Mouse (Mus musculus) CH12F3 (cell line): ENCODE measurements around the gene Xkr7.

Source experiments
- in situ Hi-C: fragments of 300-500 bp; cut with MboI; formaldehyde crosslinking; loops from 2 replicates; pipeline ENCODE4 v1.14.3; 2020; ENCODE audit warnings: low sequenced_read_pairs

Gene Xkr7

GRCm38 (mm10) chr2:153066991-153067390 lies 35.3 kb downstream of the Xkr7 start:
- in situ Hi-C loops: no loop called here

GRCm38 (mm10) chr2:153070762-153071490 lies 39.3 kb downstream of the Xkr7 start:
- in situ Hi-C loops: no loop called here

GRCm38 (mm10) chr2:153071491-153072184 lies 40.0 kb downstream of the Xkr7 start:
- in situ Hi-C loops: no loop called here

- in situ Hi-C loops: no loop called here
Measured at GRCm38 (mm10) chr2:153074651-153075050, 43.0 kb downstream of the Xkr7 start.

DNA sequence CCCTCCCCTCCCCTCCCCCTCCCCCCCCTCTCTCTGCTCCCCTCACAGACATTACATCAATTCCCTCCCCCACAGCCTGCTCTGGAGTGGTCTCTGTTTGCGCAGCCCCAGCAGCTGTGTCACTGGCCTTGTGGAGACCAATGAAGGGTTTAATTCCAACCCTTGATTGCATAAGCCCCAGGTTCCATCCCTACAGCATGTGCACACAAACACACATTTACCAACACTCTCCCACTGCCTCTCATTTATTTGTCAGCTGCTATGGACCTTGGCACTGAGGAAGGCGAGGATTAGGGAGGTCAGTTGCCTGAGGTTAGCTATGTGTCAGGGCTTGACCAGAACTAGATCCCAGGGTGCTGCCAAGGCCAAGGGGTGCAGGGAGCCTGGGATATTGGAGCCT lies 44.3 kb downstream of the Xkr7 start:
- in situ Hi-C loops: no loop called here

- in situ Hi-C loops: no loop called here
Measured at GRCm38 (mm10) chr2:153080841-153081523, 49.3 kb downstream of the Xkr7 start.

- in situ Hi-C loops: no loop called here
Measured at GRCm38 (mm10) chr2:153081866-153082265, 50.2 kb downstream of the Xkr7 start.

- in situ Hi-C loops: no loop called here
Measured at GRCm38 (mm10) chr2:153083275-153083674, 51.6 kb downstream of the Xkr7 start.

DNA sequence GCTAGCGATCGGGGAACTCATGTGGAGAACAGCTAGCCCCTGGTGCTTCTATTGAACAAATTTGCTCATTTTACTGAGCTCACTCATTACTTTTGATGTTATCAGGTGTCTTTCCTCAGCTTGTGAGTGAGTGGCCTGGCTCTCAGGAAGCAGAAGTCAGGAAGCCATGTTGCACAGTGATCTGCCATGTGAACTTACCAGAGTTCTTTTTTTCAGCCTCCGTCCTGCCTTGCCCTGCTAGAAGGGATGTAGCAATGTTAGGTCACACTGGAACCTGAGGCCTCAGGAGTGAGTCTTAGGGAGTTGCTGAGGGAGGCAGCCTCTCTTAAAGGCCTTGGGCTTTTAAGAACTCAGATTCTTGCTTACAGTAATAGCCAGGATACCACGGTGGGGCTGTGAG lies 52.2 kb downstream of the Xkr7 start:
- in situ Hi-C loops: no loop called here

GRCm38 (mm10) chr2:153084261-153084976 lies 52.8 kb downstream of the Xkr7 start:
- in situ Hi-C loops: no loop called here

DNA sequence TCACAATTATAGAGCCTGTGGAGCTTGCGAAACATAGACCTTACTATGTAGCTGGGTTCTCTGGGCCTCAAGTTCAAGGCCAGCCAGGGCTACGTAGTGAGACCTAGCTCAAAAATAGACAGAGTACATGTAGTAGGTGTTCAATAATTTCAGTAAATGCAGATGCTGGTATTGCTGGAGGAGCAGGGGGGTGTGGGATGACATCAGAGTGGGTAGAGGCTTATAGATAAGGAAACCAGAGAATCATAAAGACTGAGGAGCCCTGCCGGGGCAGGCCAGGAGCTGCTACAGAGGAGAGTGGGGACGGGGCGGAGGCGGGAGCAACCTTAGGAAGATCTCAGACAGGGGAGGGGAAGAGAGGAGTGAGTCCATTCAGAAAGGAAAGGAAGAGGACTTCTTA lies 53.9 kb downstream of the Xkr7 start:
- in situ Hi-C loops: no loop called here

GRCm38 (mm10) chr2:153086166-153086565 lies 54.5 kb downstream of the Xkr7 start:
- in situ Hi-C loops: no loop called here

GRCm38 (mm10) chr2:153087091-153087490 lies 55.4 kb downstream of the Xkr7 start:
- in situ Hi-C loops: no loop called here

DNA sequence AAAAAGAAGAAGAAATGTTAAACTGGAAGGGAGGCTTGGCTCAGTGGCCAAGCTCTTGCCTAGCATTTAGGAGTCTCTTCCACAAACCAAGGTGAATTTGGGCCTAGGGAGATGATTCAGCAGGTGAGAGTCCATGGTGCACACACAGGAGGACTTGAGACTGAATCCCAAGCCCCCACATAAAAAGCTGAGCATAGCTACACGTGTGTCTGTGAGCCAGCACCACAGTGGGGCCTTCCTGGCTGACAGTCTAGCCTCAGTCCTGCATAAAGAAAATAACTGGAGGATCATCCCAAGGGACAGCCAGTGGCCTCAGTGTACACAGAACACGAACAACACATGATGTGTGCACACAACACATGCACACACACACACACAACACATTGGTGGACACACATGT lies 57.7 kb downstream of the Xkr7 start:
- in situ Hi-C loops: no loop called here

DNA sequence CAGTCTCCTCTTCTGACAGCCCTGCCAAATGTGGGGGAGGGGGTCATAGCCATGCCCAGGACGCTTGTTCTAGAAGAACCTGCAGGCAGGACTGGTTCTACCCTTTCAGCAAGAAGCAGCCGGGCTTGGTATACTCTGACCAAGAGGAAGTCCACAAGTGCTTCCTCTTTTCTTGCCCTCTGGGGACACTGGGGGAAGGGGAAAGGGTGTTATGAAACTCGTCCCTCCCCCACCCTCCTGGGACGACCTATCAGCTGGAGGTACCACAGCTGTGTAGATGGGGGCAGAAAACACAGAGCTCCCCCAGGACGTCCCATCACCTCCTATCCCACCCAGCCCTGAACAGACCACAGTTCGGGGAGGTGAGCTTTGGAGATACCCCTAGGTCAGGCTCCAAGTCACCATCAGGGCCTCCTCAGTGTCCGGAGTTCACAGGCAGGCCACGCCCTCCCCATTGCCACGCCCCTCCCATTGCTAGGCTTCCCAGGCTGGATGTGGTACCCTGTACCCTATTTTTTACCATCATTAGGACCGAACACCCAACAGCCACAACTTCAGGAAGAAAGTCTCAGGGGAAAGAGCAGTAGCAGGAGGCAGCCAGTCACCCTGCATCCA lies 59.0 kb downstream of the Xkr7 start:
- in situ Hi-C loops: no loop called here
